Mouse (Mus musculus): ENCODE data around the gene Tmem45a2. TPM values are rescaled to one million over a fixed set of nuclear protein-coding genes. Genes with fewer than 3 reads are reported as not detected.
"Not testable (repeated sequence)": the region's sequence is repeated elsewhere in the genome, so short reads cannot be mapped to it uniquely, and the experiment has no call there.

Tmem45a2 gene
- polyA plus RNA-seq, 1 experiment from 2014 or later, result 0.11 TPM

DNA sequence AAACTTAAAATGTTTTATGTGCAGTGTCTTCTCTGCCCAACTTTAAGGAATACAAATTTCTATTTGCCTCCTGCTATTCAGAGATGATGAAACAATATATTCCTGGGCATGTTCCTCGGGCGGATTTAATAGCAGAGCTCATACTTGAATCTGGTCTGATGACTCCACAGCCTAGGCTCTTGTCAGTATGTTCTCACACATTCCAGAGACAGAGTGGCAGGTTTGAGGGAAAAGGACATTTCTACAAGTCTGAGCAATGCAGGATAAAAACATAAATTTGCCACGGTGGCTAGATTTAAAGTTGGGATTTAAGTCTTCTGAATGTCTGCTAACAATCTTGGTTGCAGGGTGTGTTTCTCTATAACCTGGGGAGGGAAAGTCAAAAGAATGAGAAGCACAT lies 9.1 kb downstream of the Tmem45a2 start:
- WGBS, result 76% methylated on average over 3 of the region's 3 CpGs
- H3K36me3 ChIP-seq, result no peaks in the 10 kb centered on the region

DNA sequence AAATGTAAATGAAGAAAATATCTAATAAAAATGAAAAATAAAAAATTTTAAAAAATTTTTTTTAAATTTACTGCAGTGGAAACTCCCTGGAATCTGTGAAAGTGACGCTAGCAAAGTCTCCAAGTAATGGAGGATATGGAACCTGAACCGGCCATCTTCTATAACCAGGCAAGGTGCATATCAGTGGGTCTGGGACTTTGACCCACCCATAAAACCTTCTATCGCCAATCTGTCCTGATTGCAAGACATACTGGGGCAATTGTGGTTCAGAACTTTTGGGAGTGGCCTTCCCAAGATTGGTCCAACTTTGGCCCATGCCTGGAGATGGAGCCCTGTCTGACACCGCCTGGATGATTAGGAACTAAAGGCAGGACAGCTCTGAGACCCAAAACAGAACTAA lies 14.2 kb downstream of the Tmem45a2 start:
- Histone ChIP-seq H3K4me2 (no peak overlapping the region), H3K27me3 (no peaks in the 10 kb centered on the region), H3K9ac (no peak overlapping the region), H3K9me3 (replicated peaks) (no peaks in the 10 kb centered on the region), H3K4me1 (replicated peaks) (no peaks in the 10 kb centered on the region), H3K4me3 (no peak overlapping the region), H3K27ac (no peak overlapping the region), H3K36me3 (no peaks in the 10 kb centered on the region)
- 76% methylated on average over 4 of the region's 4 CpGs for WGBS
- no peak for ATAC-seq (replicated peaks; ENCODE audit: insufficient number of reproducible peaks, insufficient read depth, low FRiP score, low read depth)

More for the DNA sequence above, 9.1 kb downstream of the Tmem45a2 start:
- H3K4me1 ChIP-seq (replicated peaks), result no peaks in the 10 kb centered on the region
- H3K27ac ChIP-seq, result no peak overlapping the region
- no peak overlapping the region for H3K4me3 ChIP-seq
- H3K4me2 ChIP-seq, result no peak overlapping the region
- no peaks in the 10 kb centered on the region for H3K27me3 ChIP-seq
- no peak for ATAC-seq (replicated peaks; ENCODE audit: insufficient number of reproducible peaks, insufficient read depth, low FRiP score, low read depth)
- H3K9ac ChIP-seq, result no peak overlapping the region
- no peaks in the 10 kb centered on the region for H3K9me3 ChIP-seq (replicated peaks)

DNA sequence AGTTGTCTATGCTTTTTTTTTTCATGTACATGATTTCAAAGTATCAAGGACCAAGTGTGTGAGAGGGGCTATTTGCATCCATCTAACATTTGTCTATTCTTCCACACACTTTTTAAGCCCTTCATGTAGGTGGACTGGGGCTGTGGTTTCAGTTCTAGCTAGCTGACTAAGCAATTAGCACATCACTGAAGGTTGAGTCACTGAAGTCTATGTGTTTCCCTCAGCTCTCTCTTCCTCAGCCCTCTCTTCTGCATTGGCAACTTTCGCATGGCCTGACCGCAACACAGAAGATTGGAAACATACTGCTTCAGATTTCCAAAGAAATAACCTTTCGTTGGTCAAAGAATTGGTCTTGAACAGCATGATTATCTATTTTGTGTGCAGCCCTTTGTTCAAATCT lies 21.2 kb downstream of the Tmem45a2 start:
- ATAC-seq (replicated peaks; ENCODE audit: insufficient number of reproducible peaks, insufficient read depth, low FRiP score, low read depth), result no peak
- 93% methylated on average over 3 of the region's 3 CpGs for WGBS

DNA sequence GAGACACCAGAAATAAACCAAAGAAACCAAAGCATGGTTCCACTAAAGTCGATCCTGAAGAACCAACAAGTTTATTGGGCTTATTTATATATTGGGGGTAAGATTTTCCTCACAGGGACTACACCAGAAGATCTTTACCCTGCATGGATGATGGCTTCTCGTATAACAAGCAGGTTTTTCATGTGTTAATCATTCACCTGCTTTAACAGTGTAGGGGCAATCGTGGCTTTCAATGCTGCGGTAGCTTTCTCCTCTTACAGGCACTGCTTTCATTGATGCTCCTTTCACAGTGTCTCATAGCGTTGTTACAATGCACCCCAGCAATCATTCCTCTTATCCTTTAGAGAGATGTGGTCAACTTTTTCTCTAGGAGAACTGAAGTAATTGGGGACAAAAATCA lies 32.6 kb downstream of the Tmem45a2 start:
- Histone ChIP-seq H3K9me3 (replicated peaks) (no peaks in the 10 kb centered on the region), H3K4me2 (no peak overlapping the region), H3K27me3 (no peaks in the 10 kb centered on the region), H3K4me1 (replicated peaks) (no peaks in the 10 kb centered on the region), H3K4me3 (no peak overlapping the region), H3K27ac (no peak overlapping the region), H3K9ac (no peak overlapping the region), H3K36me3 (no peaks in the 10 kb centered on the region)
- WGBS, result 67% methylated on average over 5 of the region's 5 CpGs
- no peak for ATAC-seq (replicated peaks; ENCODE audit: insufficient number of reproducible peaks, insufficient read depth, low FRiP score, low read depth)

More for the DNA sequence above, 21.2 kb downstream of the Tmem45a2 start:
- Histone ChIP-seq H3K36me3 (no peaks in the 10 kb centered on the region), H3K4me2 (no peak overlapping the region), H3K27me3 (no peaks in the 10 kb centered on the region), H3K9me3 (replicated peaks) (no peaks in the 10 kb centered on the region), H3K4me1 (replicated peaks) (no peaks in the 10 kb centered on the region), H3K4me3 (no peak overlapping the region), H3K9ac (no peak overlapping the region), H3K27ac (no peak overlapping the region)

DNA sequence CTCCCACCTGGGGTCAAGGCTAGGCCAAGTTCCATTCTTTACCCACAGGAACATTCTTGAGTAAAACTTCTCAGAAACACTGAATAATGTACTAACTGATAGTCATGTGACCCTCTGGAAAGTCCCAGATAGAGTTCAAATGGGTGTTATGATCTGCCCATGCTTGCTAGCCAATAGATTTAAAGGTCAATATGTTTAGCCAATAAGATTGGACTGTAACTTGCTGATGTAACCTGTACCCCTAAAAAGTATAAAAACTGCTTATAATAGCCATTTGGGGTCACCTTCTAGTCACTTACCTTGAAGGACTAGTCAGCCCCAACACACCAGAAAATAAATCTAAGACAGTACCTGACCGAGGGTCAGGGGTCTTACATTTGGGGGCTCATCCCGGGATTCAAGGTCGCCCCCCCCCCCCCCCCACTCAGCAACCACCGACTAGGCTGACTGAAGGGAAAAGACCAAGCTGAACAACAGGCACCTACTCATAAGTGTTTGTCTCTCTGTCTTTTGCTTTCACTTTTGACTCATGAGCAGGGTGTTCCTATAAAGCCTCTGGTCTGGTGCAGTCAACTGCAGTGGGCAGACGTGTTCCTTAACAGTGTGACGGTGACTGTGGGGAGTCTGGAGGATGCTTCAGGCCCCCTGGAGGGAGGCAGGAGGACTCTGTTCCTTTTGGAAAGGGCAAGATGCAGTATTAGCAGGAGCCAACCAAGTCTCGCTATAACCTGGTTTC lies 40.9 kb downstream of the Tmem45a2 start:
- H3K9me3 ChIP-seq (replicated peaks), result no peaks in the 10 kb centered on the region
- H3K27ac ChIP-seq, result no peak overlapping the region
- no peak for ATAC-seq (replicated peaks; ENCODE audit: insufficient number of reproducible peaks, insufficient read depth, low FRiP score, low read depth)
- 71% methylated on average over 7 of the region's 7 CpGs for WGBS
- H3K4me2 ChIP-seq, result no peak overlapping the region
- no peaks in the 10 kb centered on the region for H3K27me3 ChIP-seq
- H3K9ac ChIP-seq, result no peak overlapping the region
- H3K4me3 ChIP-seq, result no peak overlapping the region
- H3K4me1 ChIP-seq (replicated peaks), result no peaks in the 10 kb centered on the region
- H3K36me3 ChIP-seq, result no peaks in the 10 kb centered on the region

DNA sequence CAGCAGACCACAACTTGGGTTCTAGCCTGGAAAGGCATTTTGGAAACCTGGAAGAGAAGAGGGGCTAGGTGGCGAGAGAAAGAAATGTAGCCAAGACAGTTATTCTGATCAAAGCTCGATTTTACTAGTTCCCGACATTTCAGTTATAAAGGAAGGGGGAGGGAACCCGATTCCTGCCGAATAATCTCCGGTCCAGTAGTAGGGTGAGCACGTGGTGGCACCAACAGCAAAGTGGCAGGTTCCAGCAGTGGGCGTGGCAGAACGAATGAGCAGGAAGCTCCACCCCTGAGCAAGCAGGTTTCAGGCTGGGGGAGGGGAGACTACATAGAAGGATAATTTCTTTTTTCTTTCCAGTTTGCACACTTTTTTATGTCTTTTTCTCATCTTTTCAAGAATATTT lies 72.9 kb downstream of the Tmem45a2 start:
- not testable (repeated sequence) for H3K27me3 ChIP-seq; H3K36me3 ChIP-seq; H3K4me3 ChIP-seq; H3K4me1 ChIP-seq (replicated peaks); H3K4me2 ChIP-seq; ATAC-seq (replicated peaks; ENCODE audit: insufficient number of reproducible peaks, insufficient read depth, low FRiP score, low read depth); H3K9me3 ChIP-seq (replicated peaks); H3K9ac ChIP-seq; H3K27ac ChIP-seq
- 80% methylated on average over 9 of the region's 9 CpGs for WGBS

Other genes with a start within 250 kb of the Tmem45a2 start
- 16.0 and 19.7 TPM in 2 replicates for gene Tmem45a, start 185.2 kb downstream of the Tmem45a2 start, polyA plus RNA-seq (2015; fragmentation: Nextera tagmentation; extraction: Ambion mirVana)
- 0.74 and 0.78 TPM in 2 replicates for gene Lnp1, start 143.3 kb downstream of the Tmem45a2 start, polyA plus RNA-seq (2015; fragmentation: Nextera tagmentation; extraction: Ambion mirVana)
- 36.4 and 38.5 TPM in 2 replicates for gene Tomm70a, start 50.3 kb upstream of the Tmem45a2 start, polyA plus RNA-seq (2015; fragmentation: Nextera tagmentation; extraction: Ambion mirVana)
- 45.8 and 49.5 TPM in 2 replicates for gene Nit2, start 96.0 kb upstream of the Tmem45a2 start, polyA plus RNA-seq (2015; fragmentation: Nextera tagmentation; extraction: Ambion mirVana)
- gene Tbc1d23, start 160.1 kb upstream of the Tmem45a2 start, polyA plus RNA-seq (2015; fragmentation: Nextera tagmentation; extraction: Ambion mirVana), result 17.1 and 17.5 TPM in 2 replicates
- gene Tmem30c, start 221.5 kb upstream of the Tmem45a2 start, polyA plus RNA-seq (2015; fragmentation: Nextera tagmentation; extraction: Ambion mirVana), result not detected in 2 replicates